Mouse (Mus musculus) liver, embryonic 14.5 days (tissue): ENCODE results near the gene Gria1.

Source experiments
- CTCF ChIP-seq: IDR thresholded peaks from 2 replicates; pipeline ENCODE4 v1.5.1; 2016; ENCODE audit warnings: antibody characterized with exemption, low read depth, control low read depth
- EP300 ChIP-seq: IDR thresholded peaks from 2 replicates; pipeline ENCODE4 v1.6.1; 2016; ENCODE audit warnings: antibody characterized with exemption, low read depth

- no peak for TF ChIP-seq CTCF
- TF ChIP-seq EP300 = no peak
Measured at GRCm38 (mm10) chr11:57324099-57324498, 312.9 kb downstream of the Gria1 start.
